Mouse (Mus musculus): ENCODE measurements around the gene Ascl5. TPM values are rescaled to one million over a fixed set of nuclear protein-coding genes. Genes with fewer than 3 reads are reported as not detected.

Ascl5 gene
- polyA plus RNA-seq (2012; rRNA removed) = not detected in 2 replicates

DNA sequence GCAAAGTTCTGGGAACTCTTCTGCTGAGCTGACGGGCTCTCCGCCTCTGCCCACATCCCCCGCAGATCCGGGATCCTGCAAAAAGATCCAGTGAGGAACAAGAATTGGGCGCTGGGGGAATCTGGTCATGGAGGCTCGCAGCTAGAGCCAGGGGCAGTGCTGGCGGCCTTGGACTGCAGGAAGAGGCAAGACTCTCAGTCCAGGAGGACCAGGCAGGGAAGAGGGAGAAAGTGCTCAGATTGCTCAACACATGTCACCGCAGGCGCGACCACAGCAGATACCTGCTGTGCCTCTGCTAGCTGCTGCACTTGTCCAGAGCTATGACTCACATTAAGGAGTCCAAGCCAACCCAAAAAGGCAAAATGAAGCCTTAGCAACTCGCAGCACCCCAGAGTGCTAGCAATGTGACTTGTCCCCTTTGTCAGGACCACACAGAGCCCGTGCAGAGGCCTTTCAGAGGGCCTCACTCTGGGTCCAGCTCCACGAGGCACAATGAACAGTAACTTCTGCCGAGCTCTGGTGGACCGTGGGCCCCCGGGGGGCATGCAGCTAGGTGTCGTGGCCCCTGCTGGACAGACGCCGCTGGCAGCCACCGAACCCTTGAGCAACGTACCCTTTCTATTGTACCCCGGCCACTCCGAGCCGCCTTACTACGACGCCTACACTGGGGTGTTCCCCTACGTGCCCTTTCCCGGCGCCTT, at the start of gene Ascl5:
Ascl5 (plus strand) TSS at position 493 of the 701 bp plus-strand sequence.
- DNase-seq (ENCODE audit: low spot score) = no peak

- no peak for DNase-seq (ENCODE audit: low spot score)
Observed at GRCm38 (mm10) chr1:136001438-136001837, 49.2 kb upstream of the Ascl5 start.

DNA sequence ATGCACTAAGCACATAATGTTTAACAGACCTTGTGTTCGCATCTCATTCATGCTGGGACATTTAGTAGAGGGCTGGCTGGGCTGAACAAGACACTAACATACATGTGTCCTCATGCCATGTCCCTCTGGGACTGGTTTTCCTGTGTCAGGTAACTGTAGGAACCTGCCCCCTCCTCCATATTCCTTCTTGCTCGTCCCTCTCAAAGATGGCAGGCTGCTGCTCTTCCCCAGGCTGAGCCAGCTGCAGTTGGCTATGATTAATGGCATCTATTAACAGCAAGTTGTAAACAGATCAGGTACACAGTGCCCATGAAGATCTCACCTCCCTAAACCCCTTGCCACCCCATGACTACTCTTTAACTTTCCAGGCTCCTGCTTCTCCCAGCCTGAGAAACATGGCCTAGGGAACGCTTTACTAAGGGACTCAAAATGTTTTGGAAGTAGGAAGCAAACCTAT, 44.3 kb upstream of the Ascl5 start, which contains the start of gene Igfn1:
Igfn1 (minus strand) TSS at position 51 of the 457 bp plus-strand sequence.
- DNase-seq (ENCODE audit: low spot score) = no peak

GRCm38 (mm10) chr1:136007211-136008158, 43.1 kb upstream of the Ascl5 start, which contains the start of gene Tmem9:
Gene Tmem9, plus strand, starts transcription at chr1:136008150.
- DNase-seq (ENCODE audit: low spot score) = peak; percentile 50

DNA sequence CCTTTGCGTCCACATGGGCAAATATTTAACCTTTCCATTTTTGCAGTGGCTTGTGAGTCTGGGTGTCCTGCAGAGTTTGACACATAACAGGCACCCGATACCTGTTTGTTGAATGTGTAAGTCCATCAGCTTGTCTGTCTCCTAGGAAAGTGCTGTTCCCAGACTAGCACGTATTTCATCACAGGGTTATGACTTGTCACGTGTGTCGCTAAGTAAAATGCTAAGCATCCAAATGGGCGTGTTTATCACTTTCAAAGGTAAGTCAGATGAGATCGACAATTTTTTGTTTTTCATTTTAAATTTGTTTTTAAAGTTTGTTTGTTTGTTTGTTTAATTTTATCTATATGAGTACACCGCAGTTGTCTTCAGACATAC, 42.5 kb upstream of the Ascl5 start:
- no peak for DNase-seq (ENCODE audit: low spot score)

- DNase-seq (ENCODE audit: low spot score) = no peak
Observed at GRCm38 (mm10) chr1:136010247-136010646, 40.4 kb upstream of the Ascl5 start.

- DNase-seq (ENCODE audit: low spot score) = no peak
Observed at GRCm38 (mm10) chr1:136013513-136013912, 37.1 kb upstream of the Ascl5 start.

DNA sequence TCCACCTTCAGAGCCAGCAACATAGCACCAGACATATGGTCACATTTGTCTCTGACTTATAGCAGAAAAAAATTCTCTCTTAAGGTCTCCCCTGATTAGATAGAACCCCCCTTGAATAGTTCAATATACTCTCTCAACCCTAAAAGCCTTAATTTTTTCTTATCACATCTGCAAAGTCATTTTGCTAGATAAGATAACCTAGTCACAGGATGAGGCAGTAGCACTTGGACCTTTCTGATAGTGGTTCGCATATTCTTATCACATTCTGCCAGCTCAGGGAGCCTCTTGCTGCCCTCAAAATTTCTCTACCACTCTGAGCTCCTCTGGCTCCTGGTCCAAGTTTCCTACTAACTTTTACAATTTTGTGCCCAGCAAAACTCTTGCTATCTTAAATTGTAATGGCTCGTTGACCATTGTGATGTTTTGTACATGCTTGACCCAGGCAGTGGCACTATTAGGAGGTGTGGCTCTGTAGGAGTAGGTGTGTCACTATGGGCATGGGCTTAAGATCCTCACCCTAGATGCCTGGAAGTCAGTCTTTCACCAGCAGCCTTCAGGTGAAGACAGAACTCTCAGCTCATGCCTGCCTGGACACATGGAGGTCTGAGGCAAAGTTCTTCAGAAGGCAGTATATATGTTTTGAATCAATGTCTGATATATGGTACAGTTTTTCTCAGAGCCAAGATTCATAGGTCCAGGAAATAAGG, 35.7 kb upstream of the Ascl5 start:
- DNase-seq (ENCODE audit: low spot score) = no peak

GRCm38 (mm10) chr1:136017307-136017706, 33.3 kb upstream of the Ascl5 start:
- no peak for DNase-seq (ENCODE audit: low spot score)

DNA sequence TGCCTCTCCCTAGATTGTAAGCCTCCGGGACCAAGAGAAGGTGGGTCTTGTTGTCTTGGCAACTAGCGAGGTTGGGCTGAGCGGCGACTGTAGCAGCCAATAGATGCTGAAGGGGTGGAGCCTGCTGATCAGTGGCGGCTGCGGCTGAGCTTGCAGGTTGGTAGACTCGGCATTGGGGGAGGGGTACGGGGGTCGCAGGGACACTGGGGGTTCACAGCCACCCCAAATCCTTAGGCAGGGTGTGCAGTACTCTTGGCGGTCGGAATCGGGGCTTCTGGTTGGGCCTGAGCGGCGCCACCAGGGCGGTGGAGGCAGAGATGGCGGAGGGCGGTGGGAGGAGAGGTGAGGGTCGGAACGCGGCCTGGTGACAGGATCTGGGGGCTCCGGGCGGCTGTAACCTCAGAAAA, 32.7 kb upstream of the Ascl5 start:
- peak; percentile 70 for DNase-seq (ENCODE audit: low spot score)

DNA sequence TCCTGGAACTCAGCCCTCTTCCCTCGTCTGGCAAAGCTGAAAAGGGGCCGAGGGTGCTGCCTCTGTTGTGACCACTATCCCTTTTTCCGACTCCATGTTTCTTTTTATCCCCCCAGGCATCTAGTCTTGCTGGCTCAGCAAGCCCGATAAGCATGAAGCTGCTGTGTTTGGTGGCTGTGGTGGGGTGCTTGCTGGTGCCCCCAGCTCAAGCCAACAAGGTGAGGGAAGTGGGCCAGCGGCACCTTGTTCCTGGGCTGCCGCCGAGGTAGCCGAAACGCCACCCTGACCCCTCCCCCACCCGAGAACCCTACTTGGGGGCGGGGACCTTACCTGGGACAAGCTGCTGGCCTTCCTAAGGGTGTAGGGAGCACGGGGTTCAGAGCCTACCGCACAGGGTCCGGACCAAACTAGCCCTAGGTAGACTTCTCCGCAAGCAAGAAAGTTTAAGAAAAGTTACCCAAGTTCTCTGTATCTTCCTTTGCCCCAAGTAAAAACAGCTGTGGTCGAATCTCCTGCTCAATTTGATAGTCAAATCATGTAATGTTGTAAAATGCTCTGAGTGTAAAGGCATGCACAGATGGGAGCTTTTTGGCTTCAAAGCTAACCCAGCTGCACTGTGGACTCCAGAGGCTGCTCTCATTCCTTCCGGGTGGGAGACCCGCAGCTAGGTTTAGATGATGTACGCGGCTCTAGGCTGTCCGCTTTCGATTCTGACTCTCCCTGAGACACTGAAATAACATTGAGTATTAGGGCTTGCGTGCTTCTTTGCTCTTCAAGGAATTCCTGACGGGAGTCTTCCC, 32.0 kb upstream of the Ascl5 start:
- peak; percentile 27 for DNase-seq (ENCODE audit: low spot score)

DNA sequence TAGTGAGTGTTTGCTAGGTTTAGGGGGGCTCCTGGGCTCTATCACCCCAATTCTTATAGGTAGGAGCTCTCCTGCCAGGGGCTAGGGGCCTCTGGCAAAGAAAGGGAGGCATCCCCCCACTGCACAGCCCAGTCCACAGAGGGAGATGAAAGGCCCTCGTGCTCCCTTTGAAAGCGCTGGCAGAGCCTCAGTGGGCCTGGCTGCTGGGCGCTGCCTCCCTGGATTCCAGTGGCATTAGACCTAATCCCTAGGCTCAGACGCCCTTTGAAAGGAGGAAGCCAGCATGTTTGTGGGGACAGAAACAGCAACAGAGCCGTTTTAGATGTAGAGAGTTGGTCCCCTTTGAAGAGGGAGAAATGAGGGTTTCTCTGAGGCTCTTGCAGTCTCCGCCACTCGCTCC, 20.4 kb upstream of the Ascl5 start:
- no peak for DNase-seq (ENCODE audit: low spot score)

GRCm38 (mm10) chr1:136031697-136032096, 18.9 kb upstream of the Ascl5 start:
- DNase-seq (ENCODE audit: low spot score) = no peak

DNA sequence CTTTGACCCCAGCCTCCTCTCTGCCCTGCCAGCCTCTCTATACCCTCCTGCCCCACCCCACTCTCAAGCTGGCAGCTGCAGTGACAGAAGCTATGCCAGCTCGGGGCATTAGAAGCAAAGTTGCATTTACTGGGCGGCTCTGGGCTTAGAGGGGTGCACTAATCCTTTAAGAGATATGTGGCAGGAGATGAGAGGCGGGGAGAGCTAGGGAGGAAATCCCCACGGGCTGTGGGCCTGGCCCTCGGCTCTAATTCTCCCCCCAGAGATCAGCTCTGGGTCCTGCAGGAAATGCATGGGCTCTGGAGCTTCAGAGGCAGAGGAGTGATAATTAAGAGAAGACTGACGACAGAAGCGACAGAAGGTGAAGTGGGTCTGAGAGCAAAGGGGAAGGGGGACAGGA, 17.6 kb upstream of the Ascl5 start:
- DNase-seq (ENCODE audit: low spot score) = no peak

DNA sequence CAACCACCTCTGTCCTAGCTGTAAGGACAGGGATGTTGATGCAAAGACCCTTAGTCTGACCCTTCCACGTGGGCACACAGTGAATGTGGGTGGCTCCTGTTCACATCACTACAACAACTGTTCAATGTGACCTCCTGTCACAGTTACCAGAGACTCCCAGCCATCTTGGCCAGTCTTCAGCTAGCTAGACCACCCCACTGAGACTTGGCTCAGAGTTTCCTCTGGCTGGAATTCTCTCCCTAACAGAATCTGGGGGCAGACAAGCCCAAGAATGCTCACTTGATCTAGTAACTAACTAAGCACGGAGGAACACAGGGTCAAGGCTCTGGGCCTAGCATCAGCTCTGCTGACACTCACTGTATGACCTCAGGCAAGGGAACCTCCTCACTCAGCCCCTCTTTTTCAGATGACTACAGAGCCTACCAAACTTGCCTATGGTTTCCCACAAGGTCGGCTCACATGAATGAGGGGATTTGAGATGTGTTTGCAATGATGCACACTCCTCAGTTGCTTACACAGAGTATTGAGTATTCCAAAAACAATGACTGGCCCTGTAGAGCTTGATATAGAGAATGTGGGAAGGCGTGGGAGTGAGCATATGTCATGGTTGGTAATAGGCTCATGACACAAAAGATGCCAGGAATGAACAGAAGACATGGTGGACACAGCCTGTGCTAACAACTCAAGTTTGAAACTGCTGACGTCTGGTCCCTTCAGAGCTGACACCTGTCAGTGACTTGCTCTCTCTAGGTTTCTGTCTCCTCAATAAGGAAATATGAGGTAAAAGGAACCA, 11.7 kb upstream of the Ascl5 start:
- DNase-seq (ENCODE audit: low spot score) = no peak

- no peak for DNase-seq (ENCODE audit: low spot score)
Observed at GRCm38 (mm10) chr1:136040452-136040851, 10.2 kb upstream of the Ascl5 start.

DNA sequence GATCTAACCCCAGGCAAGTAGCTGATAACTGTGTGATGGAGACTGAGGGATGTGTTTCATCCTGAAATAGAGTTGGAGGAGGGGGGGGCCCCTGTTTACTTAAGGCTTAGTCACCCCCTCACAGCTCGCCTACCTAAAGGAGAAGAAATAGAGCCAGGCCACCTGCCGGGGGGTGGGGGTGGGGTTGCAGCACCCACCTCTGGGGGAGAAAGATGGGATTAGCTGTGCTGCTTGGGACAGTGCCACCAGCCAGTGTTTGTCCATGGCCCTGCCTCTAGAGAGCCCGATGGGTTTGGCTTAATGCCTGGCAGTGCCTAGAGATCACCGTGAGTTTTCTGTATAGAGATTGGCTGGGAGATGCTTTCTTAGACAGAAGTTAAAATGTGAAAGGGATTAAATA, 9.7 kb upstream of the Ascl5 start:
- DNase-seq (ENCODE audit: low spot score) = no peak

GRCm38 (mm10) chr1:136045774-136046173, 4.8 kb upstream of the Ascl5 start:
- DNase-seq (ENCODE audit: low spot score) = peak; percentile 29

DNA sequence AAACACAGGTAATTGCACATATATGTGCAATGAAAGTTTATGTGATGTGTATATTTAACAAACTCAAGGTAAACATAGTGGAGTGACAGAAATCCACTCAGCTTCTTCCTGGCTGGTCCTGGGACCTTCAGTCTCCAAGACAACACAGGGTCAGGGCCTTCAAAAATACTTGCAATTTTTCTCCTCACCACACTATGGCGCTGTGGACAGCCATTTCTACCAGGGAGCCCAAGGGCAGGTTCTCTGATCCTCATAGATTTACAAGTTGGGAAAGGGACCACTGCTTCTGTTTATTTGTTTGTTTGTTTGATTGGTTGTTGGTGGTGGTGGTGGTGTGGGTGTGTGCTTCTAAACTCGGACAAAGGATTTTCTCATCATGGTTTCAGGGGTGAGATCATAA, 3.2 kb upstream of the Ascl5 start:
- no peak for DNase-seq (ENCODE audit: low spot score)

DNA sequence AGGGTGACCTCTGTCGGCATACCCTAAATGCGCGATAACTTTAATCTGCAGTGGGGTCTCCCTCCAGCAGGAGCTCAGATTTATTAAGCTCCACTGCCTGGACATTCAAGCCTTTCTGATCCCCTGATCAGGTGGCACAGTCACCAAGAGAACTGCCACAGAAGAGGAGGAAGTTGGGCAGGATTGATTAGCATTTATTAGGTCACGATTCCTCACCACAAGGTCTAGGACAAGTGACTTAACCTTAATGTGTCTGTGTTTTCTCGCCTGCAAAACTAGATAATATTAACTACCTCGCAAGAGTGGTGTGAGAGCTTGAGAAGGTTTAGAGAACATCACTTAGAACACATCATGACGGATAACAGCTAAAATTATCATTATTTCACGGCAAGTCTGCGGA, 2.7 kb upstream of the Ascl5 start:
- no peak for DNase-seq (ENCODE audit: low spot score)

DNA sequence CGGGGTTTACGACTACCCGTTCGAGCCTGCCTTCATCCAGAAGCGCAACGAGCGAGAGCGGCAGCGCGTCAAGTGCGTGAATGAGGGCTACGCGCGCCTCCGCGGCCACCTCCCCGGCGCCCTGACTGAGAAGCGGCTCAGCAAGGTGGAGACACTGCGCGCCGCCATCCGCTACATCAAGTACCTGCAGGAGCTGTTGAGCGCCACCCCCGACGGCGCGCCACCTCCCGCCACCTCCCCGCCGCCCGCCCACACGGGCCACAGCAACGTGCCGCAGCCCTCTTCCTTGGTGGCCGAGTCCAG, 360 bp downstream of the Ascl5 start:
- DNase-seq (ENCODE audit: low spot score) = peak; percentile 24

Data from urinary bladder, adult 2 months (tissue).